Mouse (Mus musculus): Measurements from ENCODE around the gene Angptl3.

GRCm38 (mm10) chr4:99064524-99064923 lies 33.8 kb downstream of the Angptl3 start:
- TF ChIP-seq POLR2A (IDR thresholded peaks at IDR 0.05; ENCODE audit: extremely low read depth, insufficient read depth, low read length) (no peak), CTCF (IDR thresholded peaks at IDR 0.05; ENCODE audit: low read depth, low read length) (no peak)

Measured in liver, adult 2 months (tissue).